Mouse (Mus musculus) midbrain, embryonic 11.5 days (tissue): Measurements from ENCODE around the gene Kdm2b. TPM values are rescaled to one million over a fixed set of nuclear protein-coding genes. Genes with fewer than 3 reads are reported as not detected.

Experiments
- ATAC-seq: fragments of 200-750 bp; cut with Nextera tagmentation; 2 replicates; pipeline ENCODE4 v1.8.0; 2017; ENCODE audit warnings: moderate TSS enrichment, moderate library complexity; ENCODE audit not compliant: low FRiP score
- DNase-seq: peaks from one replicate; pipeline ENCODE4 v3.0.0; 2015; ENCODE audit warnings: low spot score; ENCODE audit errors: missing footprints
- H3K27ac ChIP-seq: fragments of 300-500 bp; sonication (generic); 2 replicates; pipeline ENCODE4 v1.5.1; 2014; ENCODE audit warnings: low read depth, low read length
- H3K27me3 ChIP-seq: fragments of 300-500 bp; sonication (generic); 2 replicates; pipeline ENCODE4 v1.6.1; 2014; ENCODE audit warnings: mild to moderate bottlenecking, low read length, moderate library complexity, mixed read lengths; ENCODE audit not compliant: control insufficient read depth, insufficient read depth
- H3K36me3 ChIP-seq: fragments of 300-500 bp; sonication (generic); 2 replicates; pipeline ENCODE4 v1.6.1; 2014; ENCODE audit warnings: mild to moderate bottlenecking, low read length, moderate library complexity, mixed read lengths; ENCODE audit not compliant: control insufficient read depth, insufficient read depth
- H3K4me1 ChIP-seq: fragments of 300-500 bp; sonication (generic); 2 replicates; pipeline ENCODE4 v1.6.1; 2014; ENCODE audit warnings: low read length; ENCODE audit not compliant: control insufficient read depth, insufficient read depth
- H3K4me2 ChIP-seq: fragments of 300-500 bp; sonication (generic); 2 replicates; pipeline ENCODE4 v1.6.1; 2014; ENCODE audit warnings: mild to moderate bottlenecking, moderate library complexity
- H3K4me3 ChIP-seq: fragments of 300-500 bp; sonication (generic); 2 replicates; pipeline ENCODE4 v1.5.1; 2014; ENCODE audit warnings: low read depth, low read length
- H3K9ac ChIP-seq: fragments of 300-500 bp; sonication (generic); 2 replicates; pipeline ENCODE4 v1.6.1; 2014; ENCODE audit warnings: low read length
- H3K9me3 ChIP-seq: fragments of 300-500 bp; sonication (generic); 2 replicates; pipeline ENCODE4 v1.6.1; 2016; ENCODE audit warnings: low read length; ENCODE audit not compliant: control insufficient read depth
- WGBS: fragments of 180-500 bp; shearing (Covaris S2); extraction: QIAGEN DNeasy Blood & Tissue Kit; methylation state at CpG from one replicate; pipeline ENCODE4 v1.1.7; 2014; 5-methylcytosine and 5-hydroxymethylcytosine counted together
- polyA plus RNA-seq: library from polyadenylated mRNA; unstranded; fragments of >200 nt; fragmentation: Nextera tagmentation; extraction: Ambion mirVana; gene quantifications from 2 replicates; pipeline ENCODE4 v1.2.1, GENCODE M21; 2014

Kdm2b gene
- polyA plus RNA-seq, 1 experiment from 2014 or later, result 62.4 TPM

- Histone ChIP-seq H3K9me3 (no peaks in the 10 kb centered on the region), H3K4me1 (no peaks in the 10 kb centered on the region), H3K9ac (no peak overlapping the region), H3K36me3 (peaks cover 20% of the 10 kb centered on the region), H3K27ac (no peak overlapping the region), H3K4me3 (no peak overlapping the region), H3K27me3 (no peaks in the 10 kb centered on the region), H3K4me2 (no peak overlapping the region)
- ATAC-seq (no peak), DNase-seq (no peak)
- 88% methylated on average over 3 of the region's 3 CpGs for WGBS
Observed at GRCm38 (mm10) chr5:122876671-122877070, 113.0 kb downstream of the Kdm2b start.

- no peak for ATAC-seq
- no peaks in the 10 kb centered on the region for H3K27me3 ChIP-seq
- H3K9me3 ChIP-seq, result no peaks in the 10 kb centered on the region
- no peak overlapping the region for H3K27ac ChIP-seq
- 92% methylated on average over 3 of the region's 3 CpGs for WGBS
- no peak overlapping the region for H3K9ac ChIP-seq
- H3K4me1 ChIP-seq, result no peaks in the 10 kb centered on the region
- no peak overlapping the region for H3K4me2 ChIP-seq
- H3K36me3 ChIP-seq, result peaks cover 17% of the 10 kb centered on the region
- no peak overlapping the region for H3K4me3 ChIP-seq
- no peak for DNase-seq
Observed at GRCm38 (mm10) chr5:122874359-122874758, 115.3 kb downstream of the Kdm2b start.

GRCm38 (mm10) chr5:122873573-122873972, 116.0 kb downstream of the Kdm2b start:
- H3K27me3 ChIP-seq, result no peaks in the 10 kb centered on the region
- no peak for ATAC-seq
- peaks cover 15% of the 10 kb centered on the region for H3K36me3 ChIP-seq
- no peak overlapping the region for H3K4me2 ChIP-seq
- no peaks in the 10 kb centered on the region for H3K4me1 ChIP-seq
- no peak for DNase-seq
- WGBS, result 83% methylated on average over 2 of the region's 2 CpGs
- H3K27ac ChIP-seq, result no peak overlapping the region
- H3K4me3 ChIP-seq, result no peak overlapping the region
- no peaks in the 10 kb centered on the region for H3K9me3 ChIP-seq
- H3K9ac ChIP-seq, result no peak overlapping the region

- WGBS, result 93% methylated on average over 3 of the region's 3 CpGs
- no peaks in the 10 kb centered on the region for H3K27me3 ChIP-seq
- no peak for DNase-seq
- no peak overlapping the region for H3K4me2 ChIP-seq
- no peak overlapping the region for H3K4me3 ChIP-seq
- no peak for ATAC-seq
- H3K4me1 ChIP-seq, result no peaks in the 10 kb centered on the region
- no peak overlapping the region for H3K9ac ChIP-seq
- peaks cover 16% of the 10 kb centered on the region for H3K36me3 ChIP-seq
- H3K27ac ChIP-seq, result no peak overlapping the region
- H3K9me3 ChIP-seq, result no peaks in the 10 kb centered on the region
Observed at GRCm38 (mm10) chr5:122872626-122873025, 117.0 kb downstream of the Kdm2b start.

- no peak for ATAC-seq
- H3K4me3 ChIP-seq, result no peak overlapping the region
- WGBS, result 100% methylated on average over 2 of the region's 2 CpGs
- H3K9me3 ChIP-seq, result no peaks in the 10 kb centered on the region
- no peak overlapping the region for H3K27ac ChIP-seq
- H3K27me3 ChIP-seq, result no peaks in the 10 kb centered on the region
- no peak overlapping the region for H3K9ac ChIP-seq
- H3K4me1 ChIP-seq, result no peaks in the 10 kb centered on the region
- peaks cover 27% of the 10 kb centered on the region for H3K36me3 ChIP-seq
- no peak overlapping the region for H3K4me2 ChIP-seq
- no peak for DNase-seq
Observed at GRCm38 (mm10) chr5:122863053-122863452, 126.6 kb downstream of the Kdm2b start.

GRCm38 (mm10) chr5:122855858-122856257, 133.8 kb downstream of the Kdm2b start:
- peak; percentile 78 for DNase-seq
- 81% methylated on average over 3 of the region's 3 CpGs for WGBS
- H3K36me3 ChIP-seq, result no peaks in the 10 kb centered on the region
- no peak for ATAC-seq
- H3K27me3 ChIP-seq, result no peaks in the 10 kb centered on the region
- H3K9ac ChIP-seq, result no peak overlapping the region
- H3K4me1 ChIP-seq, result peaks cover 7% of the 10 kb centered on the region
- no peak overlapping the region for H3K4me3 ChIP-seq
- H3K9me3 ChIP-seq, result no peaks in the 10 kb centered on the region
- no peak overlapping the region for H3K4me2 ChIP-seq
- no peak overlapping the region for H3K27ac ChIP-seq

- DNase-seq (peak; percentile 66), ATAC-seq (no peak)
- Histone ChIP-seq H3K27me3 (no peaks in the 10 kb centered on the region), H3K9me3 (no peaks in the 10 kb centered on the region), H3K4me3 (no peak overlapping the region), H3K9ac (no peak overlapping the region), H3K36me3 (no peaks in the 10 kb centered on the region), H3K27ac (no peak overlapping the region), H3K4me2 (no peak overlapping the region), H3K4me1 (peaks cover 8% of the 10 kb centered on the region)
- 92% methylated on average over 2 of the region's 2 CpGs for WGBS
Observed at GRCm38 (mm10) chr5:122852611-122853010, 137.0 kb downstream of the Kdm2b start.

GRCm38 (mm10) chr5:122850319-122851002, 139.2 kb downstream of the Kdm2b start:
- Histone ChIP-seq H3K9ac (peak overlapping the region; percentile 91), H3K27me3 (no peaks in the 10 kb centered on the region), H3K4me3 (peak overlapping the region; percentile 69), H3K4me1 (peaks cover 8% of the 10 kb centered on the region), H3K9me3 (no peaks in the 10 kb centered on the region), H3K4me2 (peak overlapping the region; percentile 66), H3K36me3 (no peaks in the 10 kb centered on the region), H3K27ac (peak overlapping the region; percentile 87)
- ATAC-seq (peak; percentile 91), DNase-seq (peak; percentile 94)
- 1% methylated on average over 38 of the region's 38 CpGs for WGBS

- Histone ChIP-seq H3K4me2 (peak within 1 kb of the TSS; percentile 66), H3K9ac (peak within 1 kb of the TSS; percentile 91), H3K4me1 (peaks cover 8% of the 10 kb centered on the region), H3K4me3 (peak within 1 kb of the TSS; percentile 69), H3K36me3 (no peaks in the 10 kb centered on the region), H3K27me3 (no peaks in the 10 kb centered on the region), H3K27ac (peak within 1 kb of the TSS; percentile 87), H3K9me3 (no peaks in the 10 kb centered on the region)
- under 1% methylated on average over 60 of the region's 61 CpGs for WGBS
- DNase-seq, result peak; percentile 99
- peak; percentile 100 for ATAC-seq
Observed at GRCm38 (mm10) chr5:122849521-122850318, 139.9 kb downstream of the Kdm2b start, which contains the start of gene Rnf34. Rnf34 (plus strand) TSS chr5:122850048.
